Mouse (Mus musculus) E14TG2a.4 (cell line): Measurements from ENCODE around the gene Irak1.

Source experiments
- H3K27me3 ChIP-seq: 2 replicates; pipeline ENCODE4 v1.6.1; 2014; ENCODE audit warnings: low read length, control low read depth; ENCODE audit not compliant: insufficient read depth
- H3K36me3 ChIP-seq: 2 replicates; pipeline ENCODE4 v1.6.1; 2014; ENCODE audit warnings: low read length, control low read depth; ENCODE audit not compliant: insufficient read depth
- H3K4me1 ChIP-seq: replicated peaks from 2 replicates; pipeline ENCODE4 v1.6.1; 2014; ENCODE audit warnings: low read depth, low read length, control low read depth
- H3K4me3 ChIP-seq: replicated peaks from 2 replicates; pipeline ENCODE4 v1.5.1; 2014; ENCODE audit warnings: mild to moderate bottlenecking, low read length
- H3K9me3 ChIP-seq: 2 replicates; pipeline ENCODE4 v1.6.1; 2014; ENCODE audit warnings: low read length, control low read depth
- CTCF ChIP-seq: conservative IDR thresholded peaks from 2 replicates; pipeline ENCODE4 v1.5.1; 2014; ENCODE audit warnings: low read length
- NANOG ChIP-seq: IDR thresholded peaks from 2 replicates; pipeline ENCODE4 v1.6.1; 2014; ENCODE audit warnings: borderline replicate concordance, low read length, mixed read lengths
- POU5F1 ChIP-seq: IDR thresholded peaks from 2 replicates; pipeline ENCODE4 v1.6.1; 2014; ENCODE audit warnings: low read length, borderline replicate concordance

Gene Irak1

GRCm38 (mm10) chrX:73969729-73970128 is 54.0 kb downstream of the Irak1 start:
- H3K9me3 ChIP-seq: no peaks in the 10 kb centered on the region
- H3K36me3 ChIP-seq: peaks cover under 1% of the 10 kb centered on the region; the same call in 1 of the 2 replicates
- no peaks in the 10 kb centered on the region for H3K27me3 ChIP-seq
- no peak overlapping the region for H3K4me3 ChIP-seq
- TF ChIP-seq NANOG: no peak
- no peak for TF ChIP-seq POU5F1
- no peak for TF ChIP-seq CTCF
- H3K4me1 ChIP-seq: peaks cover 15% of the 10 kb centered on the region

GRCm38 (mm10) chrX:73969167-73969566 is 54.6 kb downstream of the Irak1 start:
- TF ChIP-seq NANOG (no peak), CTCF (no peak)
- Histone ChIP-seq H3K27me3 (no peaks in the 10 kb centered on the region), H3K36me3 (peaks cover 6% of the 10 kb centered on the region), H3K4me3 (no peak overlapping the region), H3K9me3 (no peaks in the 10 kb centered on the region), H3K4me1 (peaks cover 20% of the 10 kb centered on the region)

GRCm38 (mm10) chrX:73967177-73968075 is 56.3 kb downstream of the Irak1 start:
- H3K9me3 ChIP-seq: no peaks in the 10 kb centered on the region
- no peak for TF ChIP-seq NANOG
- TF ChIP-seq POU5F1: no peak
- TF ChIP-seq CTCF: no peak
- H3K36me3 ChIP-seq: peaks cover 24% of the 10 kb centered on the region
- H3K4me3 ChIP-seq: peak overlapping the region; percentile 91
- H3K27me3 ChIP-seq: no peaks in the 10 kb centered on the region
- peaks cover 37% of the 10 kb centered on the region for H3K4me1 ChIP-seq

GRCm38 (mm10) chrX:73966248-73967176 is 57.2 kb downstream of the Irak1 start, which contains the start of gene Hcfc1:
Gene Hcfc1, minus strand, starts transcription at chrX:73966357.
- Histone ChIP-seq H3K36me3 (peaks cover 33% of the 10 kb centered on the region), H3K9me3 (no peaks in the 10 kb centered on the region), H3K4me1 (peaks cover 46% of the 10 kb centered on the region), H3K27me3 (no peaks in the 10 kb centered on the region), H3K4me3 (peak within 1 kb of the TSS; percentile 91)
- TF ChIP-seq NANOG (no peak), CTCF (no peak), POU5F1 (no peak)

- Histone ChIP-seq H3K4me3 (peak overlapping the region; percentile 91), H3K27me3 (no peaks in the 10 kb centered on the region), H3K4me1 (peaks cover 57% of the 10 kb centered on the region), H3K9me3 (no peaks in the 10 kb centered on the region), H3K36me3 (peaks cover 44% of the 10 kb centered on the region)
- TF ChIP-seq POU5F1: no peak
- TF ChIP-seq NANOG: no peak
- TF ChIP-seq CTCF: no peak
Measured at GRCm38 (mm10) chrX:73965307-73965706, 58.4 kb downstream of the Irak1 start.

- peaks cover 53% of the 10 kb centered on the region for H3K36me3 ChIP-seq
- H3K27me3 ChIP-seq: no peaks in the 10 kb centered on the region
- TF ChIP-seq CTCF: no peak
- no peak for TF ChIP-seq NANOG
- no peak for TF ChIP-seq POU5F1
- peaks cover 59% of the 10 kb centered on the region for H3K4me1 ChIP-seq
- H3K9me3 ChIP-seq: no peaks in the 10 kb centered on the region
- peak overlapping the region; percentile 91 for H3K4me3 ChIP-seq
Measured at GRCm38 (mm10) chrX:73964363-73964762, 59.4 kb downstream of the Irak1 start.
